Mouse (Mus musculus) midbrain, embryonic 16.5 days (tissue): ENCODE results near the gene Lgmn. TPM values are rescaled to one million over a fixed set of nuclear protein-coding genes. Genes with fewer than 3 reads are reported as not detected.
A peak's percentile ranks its signal among the peaks of the same experiment; 100 is the strongest.

ENCODE experiments used
- ATAC-seq: fragments of 200-750 bp; cut with Nextera tagmentation; 2 replicates; pipeline ENCODE4 v1.8.0; 2017; ENCODE audit warnings: moderate TSS enrichment
- H3K27ac ChIP-seq: fragments of 300-500 bp; sonication (generic); 2 replicates; pipeline ENCODE4 v1.5.1; 2014; ENCODE audit warnings: mild to moderate bottlenecking, low read length, mixed read lengths
- H3K27me3 ChIP-seq: fragments of 300-500 bp; sonication (generic); 2 replicates; pipeline ENCODE4 v1.6.1; 2014; ENCODE audit warnings: low read depth, low read length, mixed read lengths; ENCODE audit not compliant: control insufficient read depth, insufficient read depth
- H3K36me3 ChIP-seq: fragments of 300-500 bp; sonication (generic); 2 replicates; pipeline ENCODE4 v1.6.1; 2014; ENCODE audit warnings: mild to moderate bottlenecking, low read length, moderate library complexity, mixed read lengths; ENCODE audit not compliant: control insufficient read depth, insufficient read depth
- H3K4me1 ChIP-seq: fragments of 300-500 bp; sonication (generic); 2 replicates; pipeline ENCODE4 v1.6.1; 2014; ENCODE audit warnings: mild to moderate bottlenecking, low read length, mixed read lengths; ENCODE audit not compliant: control insufficient read depth, insufficient read depth
- H3K4me2 ChIP-seq: fragments of 300-500 bp; sonication (generic); 2 replicates; pipeline ENCODE4 v1.6.1; 2014; ENCODE audit warnings: mild to moderate bottlenecking, low read length, mixed read lengths
- H3K4me3 ChIP-seq: fragments of 300-500 bp; sonication (generic); 2 replicates; pipeline ENCODE4 v1.5.1; 2014; ENCODE audit warnings: low read depth, mild to moderate bottlenecking, low read length, moderate library complexity, mixed read lengths
- H3K9ac ChIP-seq: fragments of 300-500 bp; sonication (generic); 2 replicates; pipeline ENCODE4 v1.6.1; 2014; ENCODE audit warnings: low read depth, low read length, mixed read lengths
- H3K9me3 ChIP-seq: fragments of 300-500 bp; sonication (generic); replicated peaks from 2 replicates; pipeline ENCODE4 v1.6.1; 2014; ENCODE audit warnings: mild to moderate bottlenecking, low read length, mixed read lengths; ENCODE audit not compliant: control insufficient read depth, poor library complexity, severe bottlenecking
- WGBS: fragments of 180-500 bp; shearing (Covaris S2); extraction: QIAGEN DNeasy Blood & Tissue Kit; methylation state at CpG from one replicate; pipeline ENCODE4 v1.1.7; 2014; 5-methylcytosine and 5-hydroxymethylcytosine counted together
- polyA plus RNA-seq: library from polyadenylated mRNA; unstranded; fragments of >200 nt; fragmentation: Nextera tagmentation; extraction: Ambion mirVana; gene quantifications from 2 replicates; pipeline ENCODE4 v1.2.1, GENCODE M21; 2015

Lgmn gene
- 90.3 and 108 TPM in 2 replicates for polyA plus RNA-seq

DNA sequence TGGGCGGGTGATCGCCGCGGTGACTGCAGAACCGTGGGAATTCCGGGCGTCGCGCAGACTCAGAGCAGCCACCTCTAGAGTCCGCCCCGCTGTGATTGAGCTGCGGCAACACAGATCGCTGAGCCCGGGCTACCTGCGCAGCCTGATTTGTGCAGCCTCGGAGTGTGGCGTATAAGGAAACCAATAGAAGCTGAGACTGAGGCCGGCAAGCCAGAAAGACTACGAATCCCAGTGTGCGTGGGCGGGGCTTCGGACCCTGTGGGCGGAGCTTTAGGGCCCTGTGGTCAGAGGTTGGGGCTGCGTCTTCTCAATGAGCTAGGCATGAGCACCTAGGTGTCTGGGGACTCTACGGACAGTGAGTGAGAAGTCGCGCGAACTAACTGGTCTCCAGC lies at the start of gene Lgmn:
Gene Lgmn (minus strand): TSS at position 182 of the 392 bp plus-strand sequence.
- peak within 1 kb of the TSS; percentile 65 for H3K4me2 ChIP-seq
- H3K27ac ChIP-seq: peak within 1 kb of the TSS; percentile 66
- H3K9ac ChIP-seq: peak within 1 kb of the TSS; percentile 73
- ATAC-seq: peak; percentile 100
- H3K36me3 ChIP-seq: no peaks in the 10 kb centered on the region
- H3K27me3 ChIP-seq: no peaks in the 10 kb centered on the region
- peak within 1 kb of the TSS; percentile 52 for H3K4me3 ChIP-seq
- no peaks in the 10 kb centered on the region for H3K9me3 ChIP-seq
- peaks cover 21% of the 10 kb centered on the region for H3K4me1 ChIP-seq
- WGBS: under 1% methylated on average over 28 of the region's 28 CpGs

DNA sequence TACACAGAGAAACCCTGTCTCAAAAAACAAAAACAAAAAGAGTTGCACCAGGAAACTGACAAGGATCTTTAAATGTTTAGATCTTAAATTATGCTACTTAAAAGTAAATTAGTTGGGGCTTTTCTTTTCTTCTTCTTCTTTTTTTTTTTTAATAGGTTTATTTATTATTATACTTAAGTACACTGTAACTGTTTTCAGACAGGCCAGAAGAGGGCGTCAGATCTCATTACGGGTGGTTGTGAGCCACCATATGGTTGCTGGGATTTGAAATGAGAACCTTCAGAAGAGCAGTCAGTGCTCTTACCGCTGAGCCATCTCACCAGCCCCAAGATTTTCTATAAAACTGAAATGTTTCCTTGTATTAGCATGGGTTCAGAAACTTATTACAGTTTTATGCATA lies 45.3 kb upstream of the Lgmn start:
- H3K9me3 ChIP-seq: no peaks in the 10 kb centered on the region
- 68% methylated on average over 3 of the region's 3 CpGs for WGBS
- no peak for ATAC-seq
- H3K4me3 ChIP-seq: no peak overlapping the region
- peaks cover 45% of the 10 kb centered on the region for H3K36me3 ChIP-seq
- no peak overlapping the region for H3K27ac ChIP-seq
- no peak overlapping the region for H3K4me2 ChIP-seq
- no peaks in the 10 kb centered on the region for H3K27me3 ChIP-seq
- no peaks in the 10 kb centered on the region for H3K4me1 ChIP-seq
- no peak overlapping the region for H3K9ac ChIP-seq

DNA sequence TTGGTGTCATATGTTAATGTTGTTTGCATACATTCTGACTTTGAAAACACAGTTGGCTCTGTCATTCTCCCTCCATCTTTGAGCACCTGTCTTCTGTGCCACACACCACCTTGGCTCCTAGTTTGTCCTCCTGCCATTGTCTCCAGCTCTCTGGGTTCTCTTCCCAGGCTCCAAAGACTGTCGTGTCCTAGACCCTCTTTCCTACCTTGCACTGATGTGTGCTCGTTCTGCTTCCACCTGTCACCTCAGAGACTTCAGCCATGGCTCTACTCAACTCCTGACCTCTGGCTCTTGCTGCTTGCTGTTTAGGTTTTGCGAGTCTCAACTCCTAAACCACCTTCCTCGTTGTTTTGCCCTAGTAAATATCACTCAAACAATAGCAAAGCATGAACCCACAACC lies 40.9 kb upstream of the Lgmn start:
- Histone ChIP-seq H3K9ac (no peak overlapping the region), H3K27ac (no peak overlapping the region), H3K4me2 (no peak overlapping the region), H3K4me3 (no peak overlapping the region), H3K36me3 (peaks cover 37% of the 10 kb centered on the region), H3K4me1 (no peaks in the 10 kb centered on the region), H3K9me3 (no peaks in the 10 kb centered on the region), H3K27me3 (no peaks in the 10 kb centered on the region)
- no peak for ATAC-seq
- WGBS: 95% methylated on average over 4 of the region's 4 CpGs

DNA sequence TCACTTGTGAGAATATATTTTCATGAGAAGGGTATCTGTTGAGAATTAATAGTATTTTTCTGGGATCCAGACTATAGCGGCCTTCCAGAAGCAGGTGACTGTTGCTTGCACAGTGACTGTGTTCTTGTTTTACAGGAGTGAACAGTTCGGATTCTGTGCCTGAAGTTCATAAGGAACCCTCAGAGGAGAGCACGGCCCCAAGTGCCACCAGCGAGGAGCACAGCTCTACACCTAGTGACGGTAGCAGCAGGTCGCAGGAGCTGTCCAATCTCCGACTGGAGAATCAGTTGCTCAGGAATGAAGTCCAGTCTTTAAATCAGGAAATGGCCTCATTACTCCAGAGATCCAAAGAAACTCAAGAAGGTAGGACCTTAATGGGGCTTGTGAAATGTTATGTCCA lies 34.8 kb upstream of the Lgmn start:
- Histone ChIP-seq H3K4me2 (no peak overlapping the region), H3K9ac (no peak overlapping the region), H3K9me3 (no peaks in the 10 kb centered on the region), H3K4me3 (no peak overlapping the region), H3K27ac (no peak overlapping the region), H3K4me1 (peaks cover 7% of the 10 kb centered on the region), H3K27me3 (no peaks in the 10 kb centered on the region), H3K36me3 (peaks cover 19% of the 10 kb centered on the region)
- WGBS: 94% methylated on average over 7 of the region's 7 CpGs
- ATAC-seq: no peak

DNA sequence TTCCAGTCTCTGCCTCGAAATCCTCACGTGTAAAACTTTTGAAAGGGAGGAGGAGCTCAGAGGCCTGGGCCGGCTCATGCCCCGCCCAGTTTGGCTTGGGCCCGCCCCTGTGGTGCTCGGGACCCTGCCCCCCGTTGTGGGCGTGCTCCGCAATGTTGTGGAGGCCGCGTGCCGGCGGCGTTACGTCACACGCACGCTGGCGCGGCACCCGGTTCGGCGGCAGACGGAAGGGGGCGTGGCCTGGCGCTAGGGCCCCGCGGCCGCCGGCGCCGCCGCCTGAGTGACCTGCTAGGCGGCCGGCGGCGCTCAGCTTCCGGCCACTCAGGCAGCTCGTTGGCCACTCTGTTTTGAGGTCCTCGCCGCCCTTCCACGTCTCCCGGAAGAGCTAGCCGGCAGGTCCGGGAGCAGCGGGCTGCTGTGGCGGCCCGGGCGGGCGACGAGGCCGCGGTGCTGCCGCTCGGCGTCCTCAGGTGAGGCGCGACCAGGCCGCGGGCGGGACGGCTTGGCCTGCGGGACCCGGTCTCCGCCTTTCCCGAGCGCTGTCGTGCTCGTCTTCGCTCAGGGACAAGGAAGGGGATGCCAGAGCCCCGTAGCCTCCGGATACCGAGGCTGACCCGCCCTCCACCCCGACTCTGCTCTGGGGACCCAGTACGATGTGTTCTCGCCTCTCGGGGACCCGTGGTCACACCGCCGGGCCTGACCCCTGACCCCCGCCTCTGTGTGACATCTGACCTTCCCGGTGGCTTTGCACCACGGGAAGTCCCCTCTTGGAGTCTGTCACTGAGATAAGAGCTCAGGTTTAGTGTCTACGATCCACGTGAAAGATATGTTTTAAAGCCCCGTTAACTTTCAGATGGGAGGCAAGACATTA lies 29.5 kb upstream of the Lgmn start, which contains the start of gene Golga5:
Gene Golga5 (plus strand): TSS at position 242 of the 871 bp plus-strand sequence.
- Histone ChIP-seq H3K36me3 (peaks cover 9% of the 10 kb centered on the region; the same call in 1 of the 2 replicates), H3K4me1 (peaks cover 7% of the 10 kb centered on the region), H3K9ac (peak within 1 kb of the TSS; percentile 80), H3K4me2 (peak within 1 kb of the TSS; percentile 64), H3K27me3 (no peaks in the 10 kb centered on the region), H3K27ac (peak within 1 kb of the TSS; percentile 70), H3K9me3 (no peaks in the 10 kb centered on the region), H3K4me3 (peak within 1 kb of the TSS; percentile 87)
- ATAC-seq: peak; percentile 98
- WGBS: under 1% methylated on average over 75 of the region's 86 CpGs

DNA sequence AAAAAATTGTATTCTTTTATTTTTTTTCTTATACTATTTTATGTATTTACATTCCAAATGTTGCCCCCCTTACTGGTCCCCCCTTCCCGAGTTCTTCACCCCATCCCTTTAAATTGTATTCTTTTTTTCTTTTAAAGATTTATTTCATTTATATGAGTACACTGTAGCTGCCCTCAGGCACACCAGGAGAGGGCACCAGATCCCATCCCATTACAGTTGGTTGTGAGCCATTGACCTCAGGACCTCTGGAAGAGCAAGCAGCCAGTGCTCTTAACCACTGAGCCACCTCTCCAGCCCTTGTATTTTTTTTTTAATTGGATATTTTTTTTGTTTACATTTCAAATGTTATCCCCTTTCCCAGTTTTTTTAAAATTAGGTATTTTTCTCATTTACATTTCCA lies 28.5 kb upstream of the Lgmn start:
- H3K4me2 ChIP-seq: no peak overlapping the region
- ATAC-seq: 0 out of 2 replicates have a peak, but pooled peaks have one; percentile 30
- peaks cover 7% of the 10 kb centered on the region for H3K4me1 ChIP-seq
- H3K27me3 ChIP-seq: no peaks in the 10 kb centered on the region
- no peak overlapping the region for H3K4me3 ChIP-seq
- WGBS: 97% methylated on average over 1 of the region's 1 CpGs
- H3K9me3 ChIP-seq: no peaks in the 10 kb centered on the region
- no peak overlapping the region for H3K27ac ChIP-seq
- peaks cover 5% of the 10 kb centered on the region; the same call in 1 of the 2 replicates for H3K36me3 ChIP-seq
- H3K9ac ChIP-seq: no peak overlapping the region

DNA sequence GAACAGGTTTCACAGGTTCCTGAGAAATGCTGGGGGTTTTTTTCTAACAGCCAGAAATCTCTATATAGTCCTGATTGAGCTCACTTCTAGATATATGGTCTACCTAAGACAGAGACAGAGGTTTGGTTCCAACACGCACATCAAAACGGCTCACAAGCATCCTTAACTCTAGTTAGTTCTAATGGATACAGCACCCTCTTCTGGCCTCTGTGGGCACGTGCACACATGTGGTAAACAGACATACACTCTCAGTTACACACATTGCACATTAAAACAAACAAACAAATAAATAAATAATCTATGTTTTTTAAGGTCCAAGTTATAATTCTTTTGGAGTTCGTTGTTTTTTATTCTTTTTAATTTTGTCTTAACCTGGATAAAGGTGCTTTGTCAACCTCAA lies 25.0 kb upstream of the Lgmn start:
- Histone ChIP-seq H3K9me3 (no peaks in the 10 kb centered on the region), H3K4me1 (peaks cover under 1% of the 10 kb centered on the region), H3K4me3 (no peak overlapping the region), H3K27ac (no peak overlapping the region), H3K4me2 (no peak overlapping the region), H3K36me3 (no peaks in the 10 kb centered on the region), H3K27me3 (no peaks in the 10 kb centered on the region), H3K9ac (no peak overlapping the region)
- 64% methylated on average over 4 of the region's 4 CpGs for WGBS
- no peak for ATAC-seq

DNA sequence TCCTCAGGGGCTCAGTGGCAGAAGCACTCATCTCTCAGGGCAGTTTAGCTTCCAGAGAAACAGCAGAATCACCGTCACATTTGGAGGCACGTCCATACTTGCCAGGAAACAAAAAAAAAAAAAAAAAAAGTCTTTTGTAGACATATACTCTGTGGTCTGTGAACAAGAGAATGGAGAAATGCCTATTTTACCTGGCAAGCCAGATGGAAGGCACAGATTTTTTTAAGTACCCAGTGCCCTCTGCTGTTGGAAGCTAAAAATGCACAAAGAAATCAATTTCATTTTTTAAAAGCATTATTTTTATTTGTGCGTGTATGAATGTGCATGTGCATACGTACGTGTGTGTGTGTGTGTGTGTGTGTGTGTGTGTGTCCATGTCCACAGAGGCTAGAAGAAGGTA lies 21.6 kb upstream of the Lgmn start:
- Histone ChIP-seq H3K4me1 (no peaks in the 10 kb centered on the region), H3K4me2 (no peak overlapping the region), H3K9ac (no peak overlapping the region), H3K36me3 (no peaks in the 10 kb centered on the region), H3K27me3 (no peaks in the 10 kb centered on the region), H3K27ac (no peak overlapping the region), H3K9me3 (no peaks in the 10 kb centered on the region), H3K4me3 (no peak overlapping the region)
- no peak for ATAC-seq
- WGBS: 74% methylated on average over 5 of the region's 5 CpGs

DNA sequence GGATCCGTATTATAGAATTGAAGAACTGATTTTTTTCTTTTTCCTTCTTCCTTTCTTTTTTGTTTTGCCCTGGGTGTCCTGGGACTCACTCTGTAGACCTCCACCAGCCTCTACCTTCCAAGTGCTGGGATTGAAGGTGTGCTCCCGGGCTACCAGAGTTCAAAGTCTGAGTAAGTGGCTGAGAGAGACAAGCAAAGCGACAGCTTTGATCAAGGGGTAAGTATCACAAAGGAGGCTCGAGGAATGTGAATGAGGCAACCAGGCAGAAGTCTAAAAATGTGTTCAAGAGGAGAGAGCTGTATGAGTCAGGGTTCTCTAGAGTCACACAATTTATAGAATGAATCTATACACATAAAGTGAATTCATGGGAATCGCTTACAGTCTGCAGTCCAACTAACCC lies 20.4 kb upstream of the Lgmn start:
- no peak overlapping the region for H3K4me3 ChIP-seq
- H3K4me1 ChIP-seq: no peaks in the 10 kb centered on the region
- no peaks in the 10 kb centered on the region for H3K27me3 ChIP-seq
- no peaks in the 10 kb centered on the region for H3K36me3 ChIP-seq
- ATAC-seq: no peak
- H3K9ac ChIP-seq: no peak overlapping the region
- H3K27ac ChIP-seq: no peak overlapping the region
- WGBS: 69% methylated on average over 5 of the region's 5 CpGs
- H3K9me3 ChIP-seq: no peaks in the 10 kb centered on the region
- no peak overlapping the region for H3K4me2 ChIP-seq
